Mouse (Mus musculus): ENCODE measurements around the gene Notch2. TPM values are rescaled to one million over a fixed set of nuclear protein-coding genes. Genes with fewer than 3 reads are reported as not detected.

Gene Notch2
- polyA plus RNA-seq, 1 experiment from 2014 or later, result 21.2 TPM

GRCm38 (mm10) chr3:98074622-98075231 is 61.4 kb downstream of the Notch2 start:
- WGBS, result 75% methylated on average over 6 of the region's 6 CpGs
- H3K27ac ChIP-seq, result no peak overlapping the region

DNA sequence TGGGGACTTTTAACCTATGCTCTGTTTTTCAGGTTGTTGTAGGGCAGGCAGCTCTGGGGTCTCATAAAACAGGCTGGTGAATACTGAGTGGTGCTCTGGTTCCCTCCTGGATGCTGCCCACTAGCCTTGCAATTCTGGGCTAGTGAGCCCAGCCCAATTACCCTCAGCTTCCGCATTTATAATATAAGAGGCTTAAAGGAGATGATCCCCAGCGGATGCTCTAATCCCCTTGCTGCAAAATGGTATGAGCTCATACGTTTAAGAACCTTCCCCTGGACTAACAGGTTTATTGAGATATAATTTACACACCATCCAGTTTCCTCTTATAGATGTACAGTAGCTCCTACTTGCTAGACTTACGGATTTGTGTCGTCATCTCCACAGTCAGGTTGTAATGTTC is 64.5 kb downstream of the Notch2 start:
- H3K36me3 ChIP-seq (replicated peaks), result peaks cover 77% of the 10 kb centered on the region
- H3K9me3 ChIP-seq, result no peaks in the 10 kb centered on the region
- no peak overlapping the region for H3K27ac ChIP-seq
- H3K4me3 ChIP-seq, result no peak overlapping the region
- peaks cover 12% of the 10 kb centered on the region; the same call in 1 of the 2 replicates for H3K4me1 ChIP-seq
- no peaks in the 10 kb centered on the region for H3K27me3 ChIP-seq (ENCODE audit: poor library complexity, severe bottlenecking)
- no peak for DNase-seq (ENCODE audit: extremely low spot score, low spot score)
- WGBS, result 90% methylated on average over 5 of the region's 5 CpGs

More at GRCm38 (mm10) chr3:98074622-98075231, 61.4 kb downstream of the Notch2 start:
- no peak overlapping the region for H3K4me3 ChIP-seq
- H3K4me1 ChIP-seq, result 0 out of 2 replicates have a peak, but pooled peaks cover 9% of the 10 kb centered on the region
- no peaks in the 10 kb centered on the region for H3K9me3 ChIP-seq
- H3K27me3 ChIP-seq (ENCODE audit: poor library complexity, severe bottlenecking), result no peaks in the 10 kb centered on the region
- peaks cover 79% of the 10 kb centered on the region for H3K36me3 ChIP-seq (replicated peaks)
- no peak for DNase-seq (ENCODE audit: extremely low spot score, low spot score)

DNA sequence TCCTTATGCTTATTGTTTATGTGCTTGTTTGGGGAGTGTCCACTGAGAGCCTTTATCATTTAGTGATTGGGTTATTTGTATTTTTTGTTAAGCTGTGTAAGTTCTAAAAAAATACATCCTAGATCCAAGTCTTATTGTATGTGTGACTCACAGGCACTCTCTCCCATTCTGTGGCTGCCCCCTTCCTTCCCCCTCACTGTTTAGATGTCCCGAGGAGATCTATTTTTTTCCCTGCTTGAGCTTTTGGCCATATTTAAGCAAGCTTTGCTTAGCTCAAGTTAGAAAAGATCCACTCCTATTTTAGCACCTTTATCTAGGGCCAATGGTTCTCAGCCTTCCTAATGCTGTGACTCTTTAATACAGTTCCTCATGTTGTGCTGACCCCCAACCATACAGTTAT is 65.5 kb downstream of the Notch2 start:
- 92% methylated on average over 1 of the region's 1 CpGs for WGBS
- no peak for DNase-seq (ENCODE audit: extremely low spot score, low spot score)
- H3K4me3 ChIP-seq, result no peak overlapping the region
- no peaks in the 10 kb centered on the region for H3K27me3 ChIP-seq (ENCODE audit: poor library complexity, severe bottlenecking)
- no peak overlapping the region for H3K27ac ChIP-seq
- no peaks in the 10 kb centered on the region for H3K9me3 ChIP-seq
- peaks cover 77% of the 10 kb centered on the region for H3K36me3 ChIP-seq (replicated peaks)
- peaks cover 21% of the 10 kb centered on the region for H3K4me1 ChIP-seq

DNA sequence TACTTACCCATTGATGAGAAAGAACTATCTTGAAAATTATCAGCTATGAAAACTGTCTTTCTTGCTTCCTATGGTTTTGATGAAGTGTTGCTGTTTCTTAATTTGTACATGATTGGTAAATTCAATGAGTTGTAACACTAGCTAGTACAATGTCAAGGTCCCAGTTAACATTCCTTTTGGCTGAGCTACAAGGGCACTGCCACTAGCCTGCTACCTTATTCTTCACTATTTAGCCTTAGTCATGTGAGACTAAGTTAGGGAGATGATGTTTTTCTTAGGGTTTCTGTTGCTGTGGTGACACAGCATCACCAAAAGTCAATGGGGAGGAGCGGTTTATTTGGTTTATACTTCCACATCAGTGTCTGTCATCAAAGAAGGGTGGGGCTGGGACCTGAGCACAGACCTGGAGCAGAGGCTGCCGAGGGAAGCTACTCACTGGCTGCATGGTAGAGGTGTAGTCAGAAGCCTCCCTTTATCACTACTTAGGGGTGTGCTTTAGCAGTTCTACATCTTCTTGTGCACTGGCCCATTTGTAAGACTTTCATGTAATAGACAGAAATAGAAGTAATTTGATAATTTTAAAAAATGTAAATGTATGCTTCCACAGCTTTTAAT is 66.4 kb downstream of the Notch2 start:
- Histone ChIP-seq H3K4me3 (no peak overlapping the region), H3K4me1 (peaks cover 27% of the 10 kb centered on the region), H3K27me3 (ENCODE audit: poor library complexity, severe bottlenecking) (no peaks in the 10 kb centered on the region), H3K36me3 (replicated peaks) (peaks cover 77% of the 10 kb centered on the region), H3K27ac (no peak overlapping the region), H3K9me3 (no peaks in the 10 kb centered on the region)
- WGBS, result 91% methylated on average over 2 of the region's 2 CpGs
- DNase-seq (ENCODE audit: extremely low spot score, low spot score), result no peak

GRCm38 (mm10) chr3:98080630-98081029 is 67.3 kb downstream of the Notch2 start:
- Histone ChIP-seq H3K4me3 (no peak overlapping the region), H3K9me3 (no peaks in the 10 kb centered on the region), H3K27ac (no peak overlapping the region), H3K36me3 (replicated peaks) (peaks cover 74% of the 10 kb centered on the region), H3K4me1 (peaks cover 33% of the 10 kb centered on the region), H3K27me3 (ENCODE audit: poor library complexity, severe bottlenecking) (no peaks in the 10 kb centered on the region)
- WGBS, result 83% methylated on average over 4 of the region's 4 CpGs
- DNase-seq (ENCODE audit: extremely low spot score, low spot score), result no peak

GRCm38 (mm10) chr3:98082188-98082587 is 68.9 kb downstream of the Notch2 start:
- no peak for DNase-seq (ENCODE audit: extremely low spot score, low spot score)
- no peak overlapping the region for H3K4me3 ChIP-seq
- H3K36me3 ChIP-seq (replicated peaks), result peaks cover 72% of the 10 kb centered on the region
- H3K27me3 ChIP-seq (ENCODE audit: poor library complexity, severe bottlenecking), result no peaks in the 10 kb centered on the region
- WGBS, result 87% methylated on average over 3 of the region's 3 CpGs
- no peaks in the 10 kb centered on the region for H3K9me3 ChIP-seq
- peaks cover 44% of the 10 kb centered on the region for H3K4me1 ChIP-seq
- no peak overlapping the region for H3K27ac ChIP-seq

DNA sequence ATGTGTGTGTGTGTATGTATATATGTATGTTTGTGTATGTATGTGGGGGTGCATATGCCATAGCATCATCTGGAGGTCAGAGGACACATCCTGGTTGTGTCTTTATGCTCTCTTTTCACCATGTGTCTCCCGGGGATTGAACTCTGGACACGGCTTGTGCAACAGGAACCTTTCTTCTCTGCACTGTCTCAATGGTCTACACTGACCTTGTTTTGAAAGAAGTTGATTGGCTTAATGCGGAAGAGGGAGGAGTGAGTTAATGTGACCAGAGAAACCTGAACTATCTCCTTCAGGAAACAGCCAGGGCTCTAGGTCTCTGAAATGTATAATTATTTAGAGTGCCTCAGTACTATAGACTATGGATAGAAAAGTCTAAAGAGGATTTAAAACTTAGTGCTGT is 69.6 kb downstream of the Notch2 start:
- Histone ChIP-seq H3K9me3 (no peaks in the 10 kb centered on the region), H3K36me3 (replicated peaks) (peaks cover 72% of the 10 kb centered on the region), H3K4me1 (peaks cover 45% of the 10 kb centered on the region), H3K27ac (no peak overlapping the region), H3K27me3 (ENCODE audit: poor library complexity, severe bottlenecking) (no peaks in the 10 kb centered on the region), H3K4me3 (no peak overlapping the region)
- DNase-seq (ENCODE audit: extremely low spot score, low spot score), result no peak
- 83% methylated on average over 3 of the region's 3 CpGs for WGBS

DNA sequence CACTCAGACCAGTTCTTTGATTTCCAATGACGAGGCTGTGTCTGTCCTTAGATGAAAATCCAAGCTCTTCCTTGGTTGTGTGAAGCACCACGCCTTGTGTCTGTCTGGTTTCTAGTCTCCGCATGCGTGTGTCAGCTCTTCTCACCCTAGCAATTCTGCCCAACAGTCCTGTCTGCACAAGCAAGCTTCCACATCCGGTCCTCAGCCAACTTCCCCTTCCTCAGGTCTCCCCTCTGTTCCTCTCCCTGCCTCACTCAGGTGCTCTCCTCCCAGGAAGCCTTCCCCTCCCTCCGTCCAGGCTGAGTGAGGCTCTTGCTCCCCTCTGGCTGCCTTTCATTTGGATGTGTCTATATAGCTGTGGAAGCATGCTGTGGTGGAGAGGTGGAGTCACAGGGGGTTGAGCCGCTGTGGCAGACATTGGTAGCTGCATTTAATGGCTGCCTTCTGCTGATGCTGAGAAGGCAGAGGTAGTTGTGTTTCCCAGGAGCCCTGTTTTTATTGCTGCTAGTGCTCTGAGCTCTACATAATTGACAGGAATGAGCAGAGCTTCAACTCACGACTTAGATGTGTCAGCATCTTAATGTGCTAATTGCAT is 70.8 kb downstream of the Notch2 start:
- Histone ChIP-seq H3K36me3 (replicated peaks) (peaks cover 69% of the 10 kb centered on the region), H3K4me3 (no peak overlapping the region), H3K27ac (peak overlapping the region; percentile 40), H3K4me1 (peaks cover 45% of the 10 kb centered on the region), H3K27me3 (ENCODE audit: poor library complexity, severe bottlenecking) (no peaks in the 10 kb centered on the region), H3K9me3 (no peaks in the 10 kb centered on the region)
- DNase-seq (ENCODE audit: extremely low spot score, low spot score), result no peak
- 73% methylated on average over 8 of the region's 8 CpGs for WGBS

- peaks cover 50% of the 10 kb centered on the region for H3K4me1 ChIP-seq
- H3K27ac ChIP-seq, result 0 out of 2 replicates have a peak overlapping the region, but pooled peaks have one; percentile 37
- WGBS, result 77% methylated on average over 13 of the region's 13 CpGs
- DNase-seq (ENCODE audit: extremely low spot score, low spot score), result no peak
- H3K36me3 ChIP-seq (replicated peaks), result peaks cover 73% of the 10 kb centered on the region
- no peaks in the 10 kb centered on the region for H3K9me3 ChIP-seq
- no peak overlapping the region for H3K4me3 ChIP-seq
- no peaks in the 10 kb centered on the region for H3K27me3 ChIP-seq (ENCODE audit: poor library complexity, severe bottlenecking)
Measured at GRCm38 (mm10) chr3:98084870-98085269, 71.5 kb downstream of the Notch2 start.

DNA sequence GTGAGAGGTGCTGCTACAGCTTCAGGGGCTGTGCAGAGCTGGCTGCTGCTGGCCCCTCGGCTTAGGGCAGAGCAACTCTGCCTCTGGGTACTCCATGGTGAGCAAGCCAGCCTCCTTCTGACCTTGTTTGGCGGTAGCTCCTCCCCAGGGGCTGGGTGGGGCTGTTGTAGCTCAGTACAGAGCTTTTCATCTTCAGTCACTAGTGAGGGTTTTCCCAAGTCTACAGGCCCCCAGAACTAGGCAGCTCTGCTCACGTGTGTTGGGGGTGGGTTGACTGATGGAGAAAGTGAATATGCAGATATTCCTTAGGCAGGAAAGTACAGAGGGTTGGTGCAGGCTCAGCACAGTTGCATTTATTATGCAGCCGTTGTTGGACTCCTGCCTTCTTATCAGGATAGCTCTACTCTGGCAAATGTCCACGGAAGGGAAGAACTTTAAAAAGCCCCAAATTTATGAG is 72.5 kb downstream of the Notch2 start:
- H3K9me3 ChIP-seq, result no peaks in the 10 kb centered on the region
- no peaks in the 10 kb centered on the region for H3K27me3 ChIP-seq (ENCODE audit: poor library complexity, severe bottlenecking)
- no peak for DNase-seq (ENCODE audit: extremely low spot score, low spot score)
- H3K36me3 ChIP-seq (replicated peaks), result peaks cover 70% of the 10 kb centered on the region
- WGBS, result 60% methylated on average over 5 of the region's 5 CpGs
- peak overlapping the region; percentile 62; the same call in 1 of the 2 replicates for H3K27ac ChIP-seq
- peaks cover 53% of the 10 kb centered on the region for H3K4me1 ChIP-seq
- no peak overlapping the region for H3K4me3 ChIP-seq

DNA sequence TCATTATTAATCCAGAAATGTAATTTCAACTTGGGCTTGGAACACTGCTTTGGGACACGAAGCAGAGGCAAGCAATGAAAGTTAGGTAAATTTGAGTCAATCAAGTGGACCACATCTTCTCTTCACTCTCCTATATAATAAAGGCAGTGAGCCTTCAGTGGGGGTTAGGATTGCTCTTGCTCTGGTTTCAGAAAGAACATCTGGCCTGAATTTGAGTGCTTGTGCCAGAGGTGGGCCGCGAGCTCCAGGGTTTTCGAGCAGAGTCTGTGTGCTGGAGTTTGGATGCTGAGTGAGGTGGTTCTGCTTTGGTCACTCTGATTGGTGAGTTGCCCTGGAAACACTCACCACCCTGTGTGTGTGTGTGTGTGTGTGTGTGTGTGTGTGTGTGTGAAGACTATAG is 73.1 kb downstream of the Notch2 start:
- no peak for DNase-seq (ENCODE audit: extremely low spot score, low spot score)
- peak overlapping the region; percentile 44; the same call in 1 of the 2 replicates for H3K27ac ChIP-seq
- no peaks in the 10 kb centered on the region for H3K9me3 ChIP-seq
- peaks cover 67% of the 10 kb centered on the region for H3K36me3 ChIP-seq (replicated peaks)
- H3K4me3 ChIP-seq, result no peak overlapping the region
- no peaks in the 10 kb centered on the region for H3K27me3 ChIP-seq (ENCODE audit: poor library complexity, severe bottlenecking)
- H3K4me1 ChIP-seq, result peaks cover 53% of the 10 kb centered on the region
- WGBS, result 81% methylated on average over 4 of the region's 4 CpGs

DNA sequence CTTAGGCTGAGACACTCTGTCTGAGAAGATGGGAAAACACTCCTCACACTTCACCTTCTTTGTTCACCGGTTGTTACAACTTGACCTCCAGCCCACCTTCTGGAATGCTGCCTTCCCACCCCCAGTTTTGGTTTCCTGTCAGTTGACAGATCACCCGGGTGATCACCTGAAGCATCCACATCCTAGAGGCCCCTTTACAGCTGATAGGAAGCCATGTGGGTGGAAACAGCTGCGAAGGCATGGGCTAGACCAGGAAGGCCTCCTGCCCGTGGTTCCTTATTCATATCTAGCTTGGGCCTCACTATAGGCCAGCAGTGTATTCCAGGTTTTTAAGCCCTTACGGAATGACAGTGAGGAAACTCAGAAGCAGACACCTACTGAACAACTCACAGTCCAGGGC is 73.5 kb downstream of the Notch2 start:
- WGBS, result 79% methylated on average over 5 of the region's 5 CpGs
- Histone ChIP-seq H3K27me3 (ENCODE audit: poor library complexity, severe bottlenecking) (no peaks in the 10 kb centered on the region), H3K9me3 (no peaks in the 10 kb centered on the region), H3K27ac (peak overlapping the region; percentile 44; the same call in 1 of the 2 replicates), H3K4me1 (peaks cover 53% of the 10 kb centered on the region), H3K4me3 (no peak overlapping the region), H3K36me3 (replicated peaks) (peaks cover 67% of the 10 kb centered on the region)
- DNase-seq (ENCODE audit: extremely low spot score, low spot score), result no peak

- no peaks in the 10 kb centered on the region for H3K9me3 ChIP-seq
- H3K4me1 ChIP-seq, result peaks cover 55% of the 10 kb centered on the region
- 93% methylated on average over 3 of the region's 3 CpGs for WGBS
- H3K27me3 ChIP-seq (ENCODE audit: poor library complexity, severe bottlenecking), result no peaks in the 10 kb centered on the region
- H3K4me3 ChIP-seq, result no peak overlapping the region
- no peak for DNase-seq (ENCODE audit: extremely low spot score, low spot score)
- peaks cover 65% of the 10 kb centered on the region for H3K36me3 ChIP-seq (replicated peaks)
- no peak overlapping the region for H3K27ac ChIP-seq
Measured at GRCm38 (mm10) chr3:98087551-98087950, 74.2 kb downstream of the Notch2 start.

All from forebrain, embryonic 10.5 days (tissue).